Mouse (Mus musculus): ENCODE results near the gene Trip10. TPM values are rescaled to one million over a fixed set of nuclear protein-coding genes. Genes with fewer than 3 reads are reported as not detected.
A peak's percentile ranks its signal among the peaks of the same experiment; 100 is the strongest.

Trip10 gene
- polyA plus RNA-seq, 1 experiment, result not detected

- peaks cover 13% of the 10 kb centered on the region for H3K4me1 ChIP-seq (ENCODE audit: control insufficient read depth, insufficient read depth, low read length)
- peak within 1 kb of the TSS; percentile 7; the same call in 1 of the 2 replicates for H3K4me3 ChIP-seq (ENCODE audit: insufficient read depth, low read depth, low read length)
- 79% methylated on average over 26 of the region's 26 CpGs for WGBS
- H3K27ac ChIP-seq (ENCODE audit: insufficient read depth, low read depth, low read length), result no peak within 1 kb of the TSS
- TF ChIP-seq CTCF (IDR thresholded peaks at IDR 0.05; ENCODE audit: insufficient read depth, low read depth, low read length), result no peak
- peak; percentile 22; the same call in 1 of the 2 replicates for TF ChIP-seq POLR2A (IDR thresholded peaks at IDR 0.05; ENCODE audit: insufficient read depth, low read depth, low read length)
Observed at GRCm38 (mm10) chr17:57278943-57279590, 29.8 kb downstream of the Trip10 start, which contains the start of gene Vav1. Gene Vav1 (plus strand): TSS chr17:57279100.

GRCm38 (mm10) chr17:57279591-57280224 lies 30.5 kb downstream of the Trip10 start:
- peak overlapping the region; percentile 7; the same call in 1 of the 2 replicates for H3K4me3 ChIP-seq (ENCODE audit: insufficient read depth, low read depth, low read length)
- TF ChIP-seq CTCF (IDR thresholded peaks at IDR 0.05; ENCODE audit: insufficient read depth, low read depth, low read length) (no peak), POLR2A (IDR thresholded peaks at IDR 0.05; ENCODE audit: insufficient read depth, low read depth, low read length) (no peak)
- WGBS, result 71% methylated on average over 9 of the region's 9 CpGs

GRCm38 (mm10) chr17:57280411-57280810 lies 31.2 kb downstream of the Trip10 start:
- no peak overlapping the region for H3K27ac ChIP-seq (ENCODE audit: insufficient read depth, low read depth, low read length)
- TF ChIP-seq CTCF (IDR thresholded peaks at IDR 0.05; ENCODE audit: insufficient read depth, low read depth, low read length) (no peak), POLR2A (IDR thresholded peaks at IDR 0.05; ENCODE audit: insufficient read depth, low read depth, low read length) (no peak)
- H3K4me1 ChIP-seq (ENCODE audit: control insufficient read depth, insufficient read depth, low read length), result peaks cover 9% of the 10 kb centered on the region
- no peak overlapping the region for H3K4me3 ChIP-seq (ENCODE audit: insufficient read depth, low read depth, low read length)
- WGBS, result 72% methylated on average over 3 of the region's 3 CpGs

More at GRCm38 (mm10) chr17:57279591-57280224, 30.5 kb downstream of the Trip10 start:
- Histone ChIP-seq H3K4me1 (ENCODE audit: control insufficient read depth, insufficient read depth, low read length) (peaks cover 14% of the 10 kb centered on the region), H3K27ac (ENCODE audit: insufficient read depth, low read depth, low read length) (no peak overlapping the region)

- Histone ChIP-seq H3K27ac (ENCODE audit: insufficient read depth, low read depth, low read length) (no peak overlapping the region), H3K4me1 (ENCODE audit: control insufficient read depth, insufficient read depth, low read length) (peaks cover 2% of the 10 kb centered on the region; the same call in 1 of the 2 replicates), H3K4me3 (ENCODE audit: insufficient read depth, low read depth, low read length) (no peak overlapping the region)
- WGBS, result 84% methylated on average over 5 of the region's 5 CpGs
- TF ChIP-seq POLR2A (IDR thresholded peaks at IDR 0.05; ENCODE audit: insufficient read depth, low read depth, low read length) (no peak), CTCF (IDR thresholded peaks at IDR 0.05; ENCODE audit: insufficient read depth, low read depth, low read length) (no peak)
Observed at GRCm38 (mm10) chr17:57283906-57284305, 34.7 kb downstream of the Trip10 start.

GRCm38 (mm10) chr17:57285077-57285476 lies 35.8 kb downstream of the Trip10 start:
- Histone ChIP-seq H3K4me1 (ENCODE audit: control insufficient read depth, insufficient read depth, low read length) (peaks cover 2% of the 10 kb centered on the region; the same call in 1 of the 2 replicates), H3K4me3 (ENCODE audit: insufficient read depth, low read depth, low read length) (no peak overlapping the region), H3K27ac (ENCODE audit: insufficient read depth, low read depth, low read length) (no peak overlapping the region)
- 70% methylated on average over 2 of the region's 2 CpGs for WGBS
- TF ChIP-seq CTCF (IDR thresholded peaks at IDR 0.05; ENCODE audit: insufficient read depth, low read depth, low read length), result no peak
- no peak for TF ChIP-seq POLR2A (IDR thresholded peaks at IDR 0.05; ENCODE audit: insufficient read depth, low read depth, low read length)

- TF ChIP-seq POLR2A (IDR thresholded peaks at IDR 0.05; ENCODE audit: insufficient read depth, low read depth, low read length) (no peak), CTCF (IDR thresholded peaks at IDR 0.05; ENCODE audit: insufficient read depth, low read depth, low read length) (no peak)
- H3K27ac ChIP-seq (ENCODE audit: insufficient read depth, low read depth, low read length), result no peak overlapping the region
- peaks cover 2% of the 10 kb centered on the region; the same call in 1 of the 2 replicates for H3K4me1 ChIP-seq (ENCODE audit: control insufficient read depth, insufficient read depth, low read length)
- H3K4me3 ChIP-seq (ENCODE audit: insufficient read depth, low read depth, low read length), result no peak overlapping the region
- WGBS, result 63% methylated on average over 8 of the region's 8 CpGs
Observed at GRCm38 (mm10) chr17:57286718-57287355, 37.6 kb downstream of the Trip10 start.

- 72% methylated on average over 5 of the region's 5 CpGs for WGBS
- H3K4me3 ChIP-seq (ENCODE audit: insufficient read depth, low read depth, low read length), result no peak overlapping the region
- TF ChIP-seq CTCF (IDR thresholded peaks at IDR 0.05; ENCODE audit: insufficient read depth, low read depth, low read length) (no peak), POLR2A (IDR thresholded peaks at IDR 0.05; ENCODE audit: insufficient read depth, low read depth, low read length) (no peak)
Observed at GRCm38 (mm10) chr17:57289252-57289651, 40.0 kb downstream of the Trip10 start.

GRCm38 (mm10) chr17:57290001-57290670 lies 40.9 kb downstream of the Trip10 start:
- Histone ChIP-seq H3K27ac (ENCODE audit: insufficient read depth, low read depth, low read length) (no peak overlapping the region), H3K4me1 (ENCODE audit: control insufficient read depth, insufficient read depth, low read length) (no peaks in the 10 kb centered on the region), H3K4me3 (ENCODE audit: insufficient read depth, low read depth, low read length) (no peak overlapping the region)
- TF ChIP-seq CTCF (IDR thresholded peaks at IDR 0.05; ENCODE audit: insufficient read depth, low read depth, low read length) (no peak), POLR2A (IDR thresholded peaks at IDR 0.05; ENCODE audit: insufficient read depth, low read depth, low read length) (no peak)
- WGBS, result 88% methylated on average over 9 of the region's 9 CpGs

More at GRCm38 (mm10) chr17:57289252-57289651, 40.0 kb downstream of the Trip10 start:
- peaks cover 2% of the 10 kb centered on the region; the same call in 1 of the 2 replicates for H3K4me1 ChIP-seq (ENCODE audit: control insufficient read depth, insufficient read depth, low read length)
- H3K27ac ChIP-seq (ENCODE audit: insufficient read depth, low read depth, low read length), result no peak overlapping the region
